Mouse (Mus musculus) intestine, postnatal 0 days (tissue): ENCODE measurements around the gene Hoxc8. TPM values are rescaled to one million over a fixed set of nuclear protein-coding genes. Genes with fewer than 3 reads are reported as not detected.

Experiments used
- ATAC-seq: fragments of 200-750 bp; cut with Nextera tagmentation; 2 replicates; pipeline ENCODE4 v1.8.0; 2017; ENCODE audit warnings: mild to moderate bottlenecking, moderate TSS enrichment, moderate library complexity
- H3K27ac ChIP-seq: fragments of 300-500 bp; sonication (generic); 2 replicates; pipeline ENCODE4 v1.5.1; 2014; ENCODE audit warnings: mild to moderate bottlenecking, low read depth, low read length, moderate library complexity
- H3K27me3 ChIP-seq: fragments of 300-500 bp; sonication (generic); replicated peaks from 2 replicates; pipeline ENCODE4 v1.6.1; 2014; ENCODE audit warnings: low read length, mixed read lengths; ENCODE audit not compliant: control insufficient read depth, insufficient read depth
- H3K36me3 ChIP-seq: fragments of 300-500 bp; sonication (generic); 2 replicates; pipeline ENCODE4 v1.6.1; 2014; ENCODE audit warnings: mild to moderate bottlenecking, moderate library complexity; ENCODE audit not compliant: control insufficient read depth, insufficient read depth
- H3K4me1 ChIP-seq: fragments of 300-500 bp; sonication (generic); replicated peaks from 2 replicates; pipeline ENCODE4 v1.6.1; 2014; ENCODE audit warnings: antibody characterized with exemption, low read length, mixed read lengths; ENCODE audit not compliant: control insufficient read depth, insufficient read depth
- H3K4me2 ChIP-seq: fragments of 300-500 bp; sonication (generic); replicated peaks from 2 replicates; pipeline ENCODE4 v1.6.1; 2014; ENCODE audit warnings: low read depth, mild to moderate bottlenecking, moderate library complexity
- H3K4me3 ChIP-seq: fragments of 300-500 bp; sonication (generic); 2 replicates; pipeline ENCODE4 v1.5.1; 2014; ENCODE audit warnings: low read depth, low read length
- H3K9ac ChIP-seq: fragments of 300-500 bp; sonication (generic); 2 replicates; pipeline ENCODE4 v1.6.1; 2014; ENCODE audit warnings: mild to moderate bottlenecking, low read depth, low read length
- H3K9me3 ChIP-seq: fragments of 300-500 bp; sonication (generic); 2 replicates; pipeline ENCODE4 v1.6.1; 2016; ENCODE audit warnings: mixed run types; ENCODE audit not compliant: control insufficient read depth
- CTCF ChIP-seq: sonication (generic); IDR thresholded peaks from 2 replicates; pipeline ENCODE4 v1.5.1; 2016; ENCODE audit warnings: low read depth, mild to moderate bottlenecking, control low read depth, antibody characterized with exemption, moderate library complexity
- WGBS: fragments of 180-500 bp; shearing (Covaris S2); extraction: QIAGEN DNeasy Blood & Tissue Kit; methylation state at CpG from one replicate; pipeline ENCODE4 v1.1.7; 2014; 5-methylcytosine and 5-hydroxymethylcytosine counted together
- polyA plus RNA-seq: library from polyadenylated mRNA; unstranded; fragments of >200 nt; fragmentation: Nextera tagmentation; extraction: Ambion mirVana; gene quantifications from 2 replicates; pipeline ENCODE4 v1.2.1, GENCODE M21; 2015

Hoxc8 gene
- polyA plus RNA-seq, 1 experiment from 2014 or later, result 3.5 TPM

- no peak for ATAC-seq
- 5% methylated on average over 17 of the region's 17 CpGs for WGBS
- peaks cover 91% of the 10 kb centered on the region for H3K27me3 ChIP-seq
- H3K27ac ChIP-seq, result no peak overlapping the region
- no peaks in the 10 kb centered on the region for H3K9me3 ChIP-seq
- H3K9ac ChIP-seq, result 0 out of 2 replicates have a peak overlapping the region, but pooled peaks have one; percentile 45
- peak; percentile 79 for TF ChIP-seq CTCF
- H3K36me3 ChIP-seq, result no peaks in the 10 kb centered on the region
- H3K4me3 ChIP-seq, result peak overlapping the region; percentile 40
- no peaks in the 10 kb centered on the region for H3K4me1 ChIP-seq
- H3K4me2 ChIP-seq, result peak overlapping the region; percentile 61
Measured at GRCm38 (mm10) chr15:103013238-103013984, 23.0 kb downstream of the Hoxc8 start.

GRCm38 (mm10) chr15:103014166-103015008, 24.0 kb downstream of the Hoxc8 start:
- peak; percentile 26; the same call in 1 of the 2 replicates for ATAC-seq
- Histone ChIP-seq H3K9ac (peak overlapping the region; percentile 45), H3K9me3 (no peaks in the 10 kb centered on the region), H3K4me1 (no peaks in the 10 kb centered on the region), H3K36me3 (no peaks in the 10 kb centered on the region), H3K27me3 (peaks cover 92% of the 10 kb centered on the region), H3K27ac (peak overlapping the region; percentile 31; the same call in 1 of the 2 replicates), H3K4me2 (peak overlapping the region; percentile 61), H3K4me3 (peak overlapping the region; percentile 40)
- under 1% methylated on average over 56 of the region's 57 CpGs for WGBS
- TF ChIP-seq CTCF, result no peak

DNA sequence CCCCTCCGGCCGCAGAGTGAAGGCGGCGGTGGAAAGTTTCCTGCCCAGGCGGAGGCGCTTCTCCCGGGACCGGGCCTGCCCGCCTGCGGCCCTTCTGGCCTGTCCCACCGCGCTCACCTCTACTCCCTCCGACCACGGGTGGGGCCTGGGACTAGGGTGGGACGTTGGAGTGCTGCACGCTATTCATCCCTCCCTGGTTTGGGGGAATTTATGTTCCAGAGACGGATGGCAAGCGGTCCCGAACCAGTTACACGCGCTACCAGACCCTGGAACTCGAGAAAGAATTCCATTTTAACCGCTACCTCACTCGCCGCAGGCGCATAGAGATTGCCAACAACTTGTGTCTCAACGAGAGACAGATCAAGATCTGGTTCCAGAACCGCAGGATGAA, 24.6 kb downstream of the Hoxc8 start:
- WGBS, result 2% methylated on average over 27 of the region's 28 CpGs
- TF ChIP-seq CTCF, result no peak
- Histone ChIP-seq H3K27me3 (peaks cover 92% of the 10 kb centered on the region), H3K27ac (no peak overlapping the region), H3K36me3 (no peaks in the 10 kb centered on the region), H3K9me3 (no peaks in the 10 kb centered on the region), H3K4me3 (peak overlapping the region; percentile 40), H3K4me1 (no peaks in the 10 kb centered on the region), H3K9ac (peak overlapping the region; percentile 45; the same call in 1 of the 2 replicates), H3K4me2 (peak overlapping the region; percentile 61)
- ATAC-seq, result 0 out of 2 replicates have a peak, but pooled peaks have one; percentile 14

GRCm38 (mm10) chr15:103015406-103016166, 25.2 kb downstream of the Hoxc8 start:
- peak overlapping the region; percentile 45; the same call in 1 of the 2 replicates for H3K9ac ChIP-seq
- H3K36me3 ChIP-seq, result no peaks in the 10 kb centered on the region
- 15% methylated on average over 19 of the region's 19 CpGs for WGBS
- H3K4me1 ChIP-seq, result no peaks in the 10 kb centered on the region
- peak overlapping the region; percentile 40; the same call in 1 of the 2 replicates for H3K4me3 ChIP-seq
- peaks cover 91% of the 10 kb centered on the region for H3K27me3 ChIP-seq
- ATAC-seq, result no peak
- H3K9me3 ChIP-seq, result no peaks in the 10 kb centered on the region
- H3K4me2 ChIP-seq, result peak overlapping the region; percentile 61
- TF ChIP-seq CTCF, result no peak
- no peak overlapping the region for H3K27ac ChIP-seq

DNA sequence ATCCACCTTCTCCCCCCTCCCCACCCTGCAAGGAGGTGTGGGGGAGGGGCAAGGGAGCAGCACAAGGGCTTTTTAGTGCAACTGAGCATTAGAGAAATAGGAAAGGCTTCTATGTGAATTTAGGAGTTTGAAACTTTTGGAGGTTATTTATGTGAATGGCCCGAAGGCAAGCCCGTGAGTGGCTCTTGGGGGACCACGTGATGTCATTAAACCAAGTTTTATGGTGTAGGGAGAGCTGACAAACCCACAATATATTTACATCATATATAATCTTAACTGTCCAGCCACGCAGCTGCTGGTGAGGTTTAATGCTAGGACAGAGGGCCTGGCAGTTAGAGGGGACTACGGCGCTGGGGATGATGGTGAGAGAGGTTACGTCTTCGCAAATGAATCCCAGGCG, 28.2 kb downstream of the Hoxc8 start, which contains the start of gene Hoxc4:
Gene Hoxc4 (plus strand): TSS at position 299 of the 400 bp plus-strand sequence.
- no peak within 1 kb of the TSS for H3K4me2 ChIP-seq
- no peaks in the 10 kb centered on the region for H3K9me3 ChIP-seq
- peaks cover 89% of the 10 kb centered on the region for H3K27me3 ChIP-seq
- WGBS, result 35% methylated on average over 9 of the region's 9 CpGs
- H3K4me1 ChIP-seq, result no peaks in the 10 kb centered on the region
- no peaks in the 10 kb centered on the region for H3K36me3 ChIP-seq
- ATAC-seq, result no peak
- TF ChIP-seq CTCF, result no peak
- H3K9ac ChIP-seq, result no peak within 1 kb of the TSS
- H3K4me3 ChIP-seq, result no peak within 1 kb of the TSS
- H3K27ac ChIP-seq, result no peak within 1 kb of the TSS
